Mouse (Mus musculus) lung, postnatal 0 days (tissue): Measurements from ENCODE around the gene Olfr412. TPM values are rescaled to one million over a fixed set of nuclear protein-coding genes. Genes with fewer than 3 reads are reported as not detected.

ENCODE experiments used
- ATAC-seq: fragments of 200-750 bp; cut with Nextera tagmentation; 2 replicates; pipeline ENCODE4 v1.8.0; 2017; ENCODE audit warnings: moderate library complexity
- DNase-seq: peaks from one replicate; pipeline ENCODE4 v3.0.0-alpha.2; 2016; ENCODE audit warnings: low spot score
- H3K27ac ChIP-seq: fragments of 300-500 bp; sonication (generic); 2 replicates; pipeline ENCODE4 v1.5.1; 2014; ENCODE audit warnings: antibody characterized with exemption, mild to moderate bottlenecking, low read length, mixed read lengths
- H3K27me3 ChIP-seq: fragments of 300-500 bp; sonication (generic); replicated peaks from 2 replicates; pipeline ENCODE4 v1.6.1; 2014; ENCODE audit warnings: low read length, mixed read lengths; ENCODE audit not compliant: insufficient read depth
- H3K36me3 ChIP-seq: fragments of 300-500 bp; sonication (generic); 2 replicates; pipeline ENCODE4 v1.6.1; 2014; ENCODE audit warnings: low read length, mixed read lengths; ENCODE audit not compliant: insufficient read depth
- H3K4me1 ChIP-seq: fragments of 300-500 bp; sonication (generic); 2 replicates; pipeline ENCODE4 v1.6.1; 2014; ENCODE audit warnings: antibody characterized with exemption, low read depth, low read length, mixed read lengths; ENCODE audit not compliant: insufficient read depth
- H3K4me2 ChIP-seq: fragments of 300-500 bp; sonication (generic); replicated peaks from 2 replicates; pipeline ENCODE4 v1.6.1; 2014; ENCODE audit warnings: low read depth, mild to moderate bottlenecking, low read length, moderate library complexity, mixed read lengths
- H3K4me3 ChIP-seq: fragments of 300-500 bp; sonication (generic); 2 replicates; pipeline ENCODE4 v1.5.1; 2014; ENCODE audit warnings: low read depth, low read length
- H3K9ac ChIP-seq: fragments of 300-500 bp; sonication (generic); replicated peaks from 2 replicates; pipeline ENCODE4 v1.6.1; 2014; ENCODE audit warnings: low read depth, mild to moderate bottlenecking
- H3K9me3 ChIP-seq: fragments of 300-500 bp; sonication (generic); 2 replicates; pipeline ENCODE4 v1.6.1; 2016; ENCODE audit warnings: low read length, mixed read lengths
- CTCF ChIP-seq: IDR thresholded peaks from 2 replicates; pipeline ENCODE4 v1.5.1; 2016; ENCODE audit warnings: antibody characterized with exemption, mild to moderate bottlenecking
- EP300 ChIP-seq: IDR thresholded peaks from 2 replicates; pipeline ENCODE4 v1.6.1; 2016; ENCODE audit warnings: antibody characterized with exemption, mild to moderate bottlenecking, control low read depth
- WGBS: fragments of 180-500 bp; shearing (Covaris S2); extraction: QIAGEN DNeasy Blood & Tissue Kit; methylation state at CpG from one replicate; pipeline ENCODE4 v1.1.7; 2014; 5-methylcytosine and 5-hydroxymethylcytosine counted together
- polyA plus RNA-seq: library from polyadenylated mRNA; unstranded; fragments of >200 nt; fragmentation: Nextera tagmentation; extraction: Ambion mirVana; gene quantifications from 2 replicates; pipeline ENCODE4 v1.2.1, GENCODE M21; 2015

Olfr412 gene
- polyA plus RNA-seq, 1 experiment from 2014 or later, result not detected

- H3K9me3 ChIP-seq, result no peaks in the 10 kb centered on the region
- H3K9ac ChIP-seq, result no peak overlapping the region
- no peak for DNase-seq
- H3K4me1 ChIP-seq, result no peaks in the 10 kb centered on the region
- no peaks in the 10 kb centered on the region for H3K36me3 ChIP-seq
- 74% methylated on average over 18 of the region's 18 CpGs for WGBS
- TF ChIP-seq EP300, result no peak
- no peak for TF ChIP-seq CTCF
- no peak overlapping the region for H3K4me3 ChIP-seq
- no peak for ATAC-seq
- H3K27ac ChIP-seq, result no peak overlapping the region
- no peak overlapping the region for H3K4me2 ChIP-seq
- H3K27me3 ChIP-seq, result no peaks in the 10 kb centered on the region
These were observed 33.7 kb downstream of the Olfr412 start for GRCm38 (mm10) chr11:74395583-74395982.

- H3K9ac ChIP-seq, result no peak overlapping the region
- H3K27ac ChIP-seq, result no peak overlapping the region
- H3K9me3 ChIP-seq, result no peaks in the 10 kb centered on the region
- no peaks in the 10 kb centered on the region for H3K4me1 ChIP-seq
- TF ChIP-seq CTCF, result peak; percentile 66
- TF ChIP-seq EP300, result no peak
- DNase-seq (peak; percentile 32), ATAC-seq (no peak)
- no peaks in the 10 kb centered on the region for H3K27me3 ChIP-seq
- H3K4me3 ChIP-seq, result no peak overlapping the region
- 25% methylated on average over 2 of the region's 2 CpGs for WGBS
- H3K36me3 ChIP-seq, result no peaks in the 10 kb centered on the region
- H3K4me2 ChIP-seq, result no peak overlapping the region
These were observed 40.3 kb downstream of the Olfr412 start for GRCm38 (mm10) chr11:74402126-74402525.

- 49% methylated on average over 2 of the region's 2 CpGs for WGBS
- peak; percentile 32; the same call in 1 of the 2 replicates for ATAC-seq
- no peak for TF ChIP-seq EP300
- no peak for TF ChIP-seq CTCF
- Histone ChIP-seq H3K9me3 (no peaks in the 10 kb centered on the region), H3K4me3 (no peak overlapping the region), H3K9ac (no peak overlapping the region), H3K4me2 (no peak overlapping the region), H3K36me3 (no peaks in the 10 kb centered on the region), H3K4me1 (peaks cover 5% of the 10 kb centered on the region; the same call in 1 of the 2 replicates), H3K27me3 (no peaks in the 10 kb centered on the region), H3K27ac (no peak overlapping the region)
- DNase-seq, result no peak
These were observed 42.3 kb downstream of the Olfr412 start for GRCm38 (mm10) chr11:74404216-74404615.

- Histone ChIP-seq H3K9ac (no peak overlapping the region), H3K36me3 (no peaks in the 10 kb centered on the region), H3K4me1 (peaks cover 11% of the 10 kb centered on the region; the same call in 1 of the 2 replicates), H3K9me3 (no peaks in the 10 kb centered on the region), H3K4me3 (no peak overlapping the region), H3K27me3 (no peaks in the 10 kb centered on the region), H3K4me2 (no peak overlapping the region), H3K27ac (no peak overlapping the region)
- ATAC-seq, result no peak
- no peak for DNase-seq
- 70% methylated on average over 7 of the region's 7 CpGs for WGBS
- no peak for TF ChIP-seq EP300
- TF ChIP-seq CTCF, result no peak
These were observed 43.3 kb downstream of the Olfr412 start for GRCm38 (mm10) chr11:74405201-74405600.

- H3K4me3 ChIP-seq, result no peak overlapping the region
- H3K4me2 ChIP-seq, result no peak overlapping the region
- no peaks in the 10 kb centered on the region for H3K9me3 ChIP-seq
- peak; percentile 92 for ATAC-seq
- WGBS, result 45% methylated on average over 4 of the region's 4 CpGs
- no peak overlapping the region for H3K9ac ChIP-seq
- no peaks in the 10 kb centered on the region for H3K27me3 ChIP-seq
- H3K36me3 ChIP-seq, result no peaks in the 10 kb centered on the region
- no peak overlapping the region for H3K27ac ChIP-seq
- TF ChIP-seq EP300 (no peak), CTCF (no peak)
- peaks cover 11% of the 10 kb centered on the region; the same call in 1 of the 2 replicates for H3K4me1 ChIP-seq
- peak; percentile 91 for DNase-seq
These were observed 46.9 kb downstream of the Olfr412 start for GRCm38 (mm10) chr11:74408587-74409446.

GRCm38 (mm10) chr11:74409447-74409754 is 47.5 kb downstream of the Olfr412 start:
- no peak overlapping the region for H3K4me3 ChIP-seq
- DNase-seq (no peak), ATAC-seq (0 out of 2 replicates have a peak, but pooled peaks have one; percentile 7)
- no peak overlapping the region for H3K27ac ChIP-seq
- TF ChIP-seq CTCF (no peak), EP300 (no peak)
- 55% methylated on average over 5 of the region's 5 CpGs for WGBS
- no peak overlapping the region for H3K4me2 ChIP-seq
- no peak overlapping the region for H3K9ac ChIP-seq
- H3K4me1 ChIP-seq, result peaks cover 11% of the 10 kb centered on the region; the same call in 1 of the 2 replicates
- H3K27me3 ChIP-seq, result no peaks in the 10 kb centered on the region
- H3K9me3 ChIP-seq, result no peaks in the 10 kb centered on the region
- H3K36me3 ChIP-seq, result no peaks in the 10 kb centered on the region
